Mouse (Mus musculus): Measurements from ENCODE around the gene Gm10338. TPM values are rescaled to one million over a fixed set of nuclear protein-coding genes. Genes with fewer than 3 reads are reported as not detected.
"Not testable (repeated sequence)": the region's sequence is repeated elsewhere in the genome, so short reads cannot be mapped to it uniquely, and the experiment has no call there.

The Gm10338 gene
- polyA plus RNA-seq (2012; rRNA removed) (not detected in 2 replicates), polyA plus RNA-seq (2014; fragmentation: Nextera tagmentation; extraction: Ambion mirVana) (not detected in 2 replicates)

DNA sequence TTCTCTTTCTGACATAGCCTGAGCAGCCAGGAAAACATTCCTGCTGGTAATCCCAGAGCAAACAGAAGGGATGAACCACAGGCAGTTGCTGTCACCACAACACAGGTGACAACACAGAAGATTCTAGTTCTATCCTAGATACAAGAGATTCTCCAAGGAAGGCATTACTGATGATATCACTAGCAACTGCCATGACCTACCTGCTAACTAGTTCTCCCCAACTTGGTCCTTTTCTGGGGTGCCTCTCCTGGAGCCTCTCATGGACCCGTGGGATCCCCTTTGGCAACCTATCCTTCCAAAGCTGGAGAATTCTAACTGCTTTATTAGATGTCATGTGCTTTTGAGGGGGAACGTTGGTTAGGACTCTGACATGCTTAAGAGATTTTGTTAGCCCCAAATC is at the start of gene Gm10338:
Gene Gm10338 (minus strand): TSS at position 101 of the 400 bp plus-strand sequence.
- not testable (repeated sequence) for H3K4me3 ChIP-seq (replicated peaks; ENCODE audit: low read length); ATAC-seq (ENCODE audit: low FRiP score, low read depth)

DNA sequence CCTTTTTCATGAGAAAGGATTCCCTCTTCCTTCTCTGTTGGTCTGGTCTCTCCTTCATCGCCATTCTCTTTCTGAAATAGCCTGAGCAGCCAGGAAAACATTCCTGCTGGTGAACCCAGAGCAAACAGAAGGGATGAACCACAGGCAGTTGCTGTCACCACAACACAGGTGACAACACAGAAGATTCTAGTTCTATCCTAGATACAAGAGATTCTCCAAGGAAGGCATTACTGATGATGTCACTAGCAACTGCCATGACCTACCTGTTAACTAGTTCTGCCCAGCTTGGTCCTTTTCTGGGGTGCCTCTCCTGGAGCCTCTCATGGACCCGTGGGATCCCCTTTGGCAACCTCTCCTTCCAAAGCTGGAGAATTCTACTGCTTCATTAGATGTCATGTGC is 48.5 kb upstream of the Gm10338 start, which contains the start of gene Gm10128:
Gene Gm10128 (minus strand): TSS at position 101 of the 400 bp plus-strand sequence.
- not testable (repeated sequence) for H3K36me3 ChIP-seq (ENCODE audit: control insufficient read depth, insufficient read depth, low read length); H3K4me2 ChIP-seq (replicated peaks; ENCODE audit: low read depth, low read length, severe bottlenecking); H3K27me3 ChIP-seq (ENCODE audit: control insufficient read depth, insufficient read depth, low read length); H3K4me1 ChIP-seq (ENCODE audit: control insufficient read depth, insufficient read depth, low read length); H3K27ac ChIP-seq (replicated peaks; ENCODE audit: low read depth, low read length); ATAC-seq (ENCODE audit: low FRiP score, low read depth); H3K9me3 ChIP-seq (ENCODE audit: control insufficient read depth, low read length); H3K4me3 ChIP-seq (replicated peaks; ENCODE audit: low read length); H3K9ac ChIP-seq (ENCODE audit: low read depth, low read length, severe bottlenecking); DNase-seq (ENCODE audit: low spot score)
- WGBS, result no CpG with 5 or more reads among the region's 2 CpGs

More for the DNA sequence above, at the start of gene Gm10338:
- no CpG with 5 or more reads among the region's 2 CpGs for WGBS
- not testable (repeated sequence) for H3K4me1 ChIP-seq (ENCODE audit: control insufficient read depth, insufficient read depth, low read length); H3K4me2 ChIP-seq (replicated peaks; ENCODE audit: low read depth, low read length, severe bottlenecking); H3K9me3 ChIP-seq (ENCODE audit: control insufficient read depth, low read length); H3K36me3 ChIP-seq (ENCODE audit: control insufficient read depth, insufficient read depth, low read length); H3K27ac ChIP-seq (replicated peaks; ENCODE audit: low read depth, low read length); H3K9ac ChIP-seq (ENCODE audit: low read depth, low read length, severe bottlenecking); DNase-seq (ENCODE audit: low spot score); H3K27me3 ChIP-seq (ENCODE audit: control insufficient read depth, insufficient read depth, low read length)

DNA sequence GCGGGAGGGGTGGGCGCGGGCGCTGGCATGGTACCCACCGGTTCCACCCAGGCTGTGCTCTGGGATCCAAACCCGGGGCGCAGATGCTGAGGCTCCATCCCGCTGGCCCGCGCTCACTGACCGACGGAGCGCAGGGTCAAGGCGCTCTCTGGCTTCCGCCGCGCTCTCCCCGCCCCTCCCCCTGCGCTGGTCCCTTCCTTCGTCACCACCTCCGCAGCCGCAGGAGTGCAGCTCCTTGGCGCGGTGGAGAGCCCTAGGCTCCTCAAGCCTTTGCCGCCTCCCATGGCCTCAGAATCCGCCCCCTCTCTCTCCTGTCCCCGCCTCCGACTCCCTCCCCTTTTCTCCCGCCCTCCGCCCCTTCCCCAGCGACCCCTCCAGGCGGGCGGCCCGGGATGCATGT is 27.0 kb downstream of the Gm10338 start, which contains the start of gene Gm3558:
Gene Gm3558 (minus strand): TSS at position 185 of the 400 bp plus-strand sequence.
- Histone ChIP-seq H3K4me3 (replicated peaks; ENCODE audit: low read length) (peak within 1 kb of the TSS; percentile 28), H3K4me2 (replicated peaks; ENCODE audit: low read depth, low read length, severe bottlenecking) (peak within 1 kb of the TSS; percentile 53)
- not testable (repeated sequence) for ATAC-seq (ENCODE audit: low FRiP score, low read depth); H3K9me3 ChIP-seq (ENCODE audit: control insufficient read depth, low read length); H3K9ac ChIP-seq (ENCODE audit: low read depth, low read length, severe bottlenecking); H3K27me3 ChIP-seq (ENCODE audit: control insufficient read depth, insufficient read depth, low read length); H3K36me3 ChIP-seq (ENCODE audit: control insufficient read depth, insufficient read depth, low read length); H3K4me1 ChIP-seq (ENCODE audit: control insufficient read depth, insufficient read depth, low read length); DNase-seq (ENCODE audit: low spot score); H3K27ac ChIP-seq (replicated peaks; ENCODE audit: low read depth, low read length)
- no CpG with 5 or more reads among the region's 34 CpGs for WGBS

DNA sequence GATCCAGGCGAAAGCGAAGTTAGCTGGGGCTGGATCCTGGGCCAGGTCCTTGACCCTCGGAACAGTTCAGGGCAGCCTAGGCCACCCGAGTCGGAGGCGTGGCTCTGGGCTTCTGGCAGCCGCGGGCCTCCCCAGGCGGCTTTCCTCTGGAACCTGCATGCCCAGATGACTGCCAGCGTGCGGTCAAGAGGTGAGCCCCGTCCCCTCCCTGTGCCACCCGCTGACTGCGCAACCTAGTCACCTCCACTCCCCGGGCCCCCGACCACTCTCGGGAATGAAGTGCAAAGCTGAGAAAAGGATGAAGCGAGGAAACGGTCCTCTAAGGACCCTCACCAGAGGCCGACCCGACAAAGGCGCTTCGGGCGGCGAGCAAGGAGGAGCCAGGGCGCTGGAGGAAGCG is 27.5 kb downstream of the Gm10338 start:
- H3K36me3 ChIP-seq (ENCODE audit: control insufficient read depth, insufficient read depth, low read length); H3K27ac ChIP-seq (replicated peaks; ENCODE audit: low read depth, low read length); H3K4me1 ChIP-seq (ENCODE audit: control insufficient read depth, insufficient read depth, low read length); H3K27me3 ChIP-seq (ENCODE audit: control insufficient read depth, insufficient read depth, low read length); H3K9ac ChIP-seq (ENCODE audit: low read depth, low read length, severe bottlenecking); H3K9me3 ChIP-seq (ENCODE audit: control insufficient read depth, low read length); ATAC-seq (ENCODE audit: low FRiP score, low read depth); DNase-seq (ENCODE audit: low spot score): not testable (repeated sequence)
- WGBS, result 1% methylated on average over 15 of the region's 27 CpGs
- Histone ChIP-seq H3K4me2 (replicated peaks; ENCODE audit: low read depth, low read length, severe bottlenecking) (peak overlapping the region; percentile 53), H3K4me3 (replicated peaks; ENCODE audit: low read length) (peak overlapping the region; percentile 28)

DNA sequence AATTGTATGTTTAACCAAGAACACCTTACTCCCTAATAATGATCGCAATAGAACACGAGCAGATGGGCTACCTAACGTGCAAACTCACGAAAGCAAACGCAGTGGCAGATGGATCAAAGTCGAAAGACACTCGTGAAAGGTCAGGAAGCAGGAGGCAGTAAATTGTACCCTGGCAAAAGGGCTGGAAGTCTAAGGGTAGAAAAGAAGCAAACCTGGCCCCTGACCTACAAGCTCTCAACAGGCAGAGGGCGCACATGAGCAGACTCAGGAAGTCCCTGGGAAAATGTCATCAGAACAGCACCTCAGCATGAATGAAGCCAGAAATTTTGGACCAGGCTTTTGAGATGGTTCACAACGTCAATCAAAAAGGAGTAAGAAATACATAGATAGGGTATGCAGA is 28.1 kb downstream of the Gm10338 start:
- H3K4me1 ChIP-seq (ENCODE audit: control insufficient read depth, insufficient read depth, low read length); H3K27ac ChIP-seq (replicated peaks; ENCODE audit: low read depth, low read length); DNase-seq (ENCODE audit: low spot score); H3K9ac ChIP-seq (ENCODE audit: low read depth, low read length, severe bottlenecking); H3K4me3 ChIP-seq (replicated peaks; ENCODE audit: low read length); H3K9me3 ChIP-seq (ENCODE audit: control insufficient read depth, low read length); H3K4me2 ChIP-seq (replicated peaks; ENCODE audit: low read depth, low read length, severe bottlenecking); H3K36me3 ChIP-seq (ENCODE audit: control insufficient read depth, insufficient read depth, low read length); ATAC-seq (ENCODE audit: low FRiP score, low read depth); H3K27me3 ChIP-seq (ENCODE audit: control insufficient read depth, insufficient read depth, low read length): not testable (repeated sequence)
- 0% methylated on average over 5 of the region's 9 CpGs for WGBS

Other genes starting within 250 kb of the Gm10338 start
- gene Gm8374, start 230.5 kb downstream of the Gm10338 start, polyA plus RNA-seq (2012; rRNA removed), result not detected in 2 replicates
- not detected in 2 replicates for gene Gm8374, start 230.5 kb downstream of the Gm10338 start, polyA plus RNA-seq (2014; fragmentation: Nextera tagmentation; extraction: Ambion mirVana)
- not detected in 2 replicates for gene Gm3755, start 144.7 kb downstream of the Gm10338 start, polyA plus RNA-seq (2012; rRNA removed)
- gene Gm3755, start 144.7 kb downstream of the Gm10338 start, polyA plus RNA-seq (2014; fragmentation: Nextera tagmentation; extraction: Ambion mirVana), result not detected in 2 replicates
- gene Gm3752, start 111.8 kb downstream of the Gm10338 start, polyA plus RNA-seq (2012; rRNA removed), result 0.86 and 1.4 TPM in 2 replicates
- 0.21 and 0.94 TPM in 2 replicates for gene Gm3752, start 111.8 kb downstream of the Gm10338 start, polyA plus RNA-seq (2014; fragmentation: Nextera tagmentation; extraction: Ambion mirVana)
- gene Gm3558, start 27.0 kb downstream of the Gm10338 start, polyA plus RNA-seq (2012; rRNA removed), result 0.60 and 0.78 TPM in 2 replicates
- 0.41 and 0.96 TPM in 2 replicates for gene Gm3558, start 27.0 kb downstream of the Gm10338 start, polyA plus RNA-seq (2014; fragmentation: Nextera tagmentation; extraction: Ambion mirVana)
- gene Gm10128, start 48.4 kb upstream of the Gm10338 start, polyA plus RNA-seq (2012; rRNA removed), result not detected in 2 replicates
- gene Gm10128, start 48.4 kb upstream of the Gm10338 start, polyA plus RNA-seq (2014; fragmentation: Nextera tagmentation; extraction: Ambion mirVana), result not detected in 2 replicates
- not detected in 2 replicates for gene Gm26661, start 196.0 kb upstream of the Gm10338 start, polyA plus RNA-seq (2012; rRNA removed)
- not detected in 2 replicates for gene Gm26661, start 196.0 kb upstream of the Gm10338 start, polyA plus RNA-seq (2014; fragmentation: Nextera tagmentation; extraction: Ambion mirVana)
- gene Flnb, start 222.4 kb upstream of the Gm10338 start, polyA plus RNA-seq (2012; rRNA removed), result 58.7 and 65.2 TPM in 2 replicates
- gene Flnb, start 222.4 kb upstream of the Gm10338 start, polyA plus RNA-seq (2014; fragmentation: Nextera tagmentation; extraction: Ambion mirVana), result 39.4 and 46.5 TPM in 2 replicates